Mouse (Mus musculus): Measurements from ENCODE around the gene Zc2hc1b. TPM values are rescaled to one million over a fixed set of nuclear protein-coding genes. Genes with fewer than 3 reads are reported as not detected.

Zc2hc1b gene
- polyA plus RNA-seq, 1 experiment = not detected

DNA sequence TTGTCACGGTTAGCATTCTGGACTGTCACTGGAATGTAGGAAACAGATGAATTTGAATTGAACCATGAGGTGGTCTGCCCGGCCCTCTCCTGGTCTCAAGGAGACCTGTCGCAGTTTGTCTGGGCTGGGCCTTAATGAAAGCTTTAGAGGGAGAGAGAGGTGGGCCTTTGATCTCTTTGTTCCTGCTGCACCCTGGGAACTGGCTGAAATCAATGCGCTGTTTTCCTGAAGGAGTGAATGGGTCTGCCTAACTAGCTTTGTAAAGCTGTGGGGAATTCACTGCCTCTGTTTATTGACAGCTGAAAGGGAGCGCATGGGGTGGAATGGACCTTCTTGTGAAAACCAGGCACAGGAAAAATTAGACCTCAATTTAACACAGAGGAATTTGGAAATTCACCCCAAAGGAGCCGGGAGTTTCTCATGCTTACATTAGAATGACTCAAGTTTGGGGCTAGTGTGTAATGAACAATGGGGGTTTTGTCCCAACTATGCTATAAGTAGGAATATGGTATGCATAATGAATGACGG is 69.7 kb downstream of the Zc2hc1b start:
- Histone ChIP-seq H3K4me1 (ENCODE audit: control insufficient read depth, insufficient read depth, low read length) (no peaks in the 10 kb centered on the region), H3K4me3 (ENCODE audit: insufficient read depth, low read length) (no peak overlapping the region), H3K27ac (ENCODE audit: insufficient read depth, low read length) (no peak overlapping the region)
- TF ChIP-seq POLR2A (IDR thresholded peaks at IDR 0.05; ENCODE audit: extremely low read depth, insufficient read depth, low read length) = no peak
- TF ChIP-seq CTCF (IDR thresholded peaks at IDR 0.05; ENCODE audit: extremely low read depth, insufficient read depth, low read length) = no peak

DNA sequence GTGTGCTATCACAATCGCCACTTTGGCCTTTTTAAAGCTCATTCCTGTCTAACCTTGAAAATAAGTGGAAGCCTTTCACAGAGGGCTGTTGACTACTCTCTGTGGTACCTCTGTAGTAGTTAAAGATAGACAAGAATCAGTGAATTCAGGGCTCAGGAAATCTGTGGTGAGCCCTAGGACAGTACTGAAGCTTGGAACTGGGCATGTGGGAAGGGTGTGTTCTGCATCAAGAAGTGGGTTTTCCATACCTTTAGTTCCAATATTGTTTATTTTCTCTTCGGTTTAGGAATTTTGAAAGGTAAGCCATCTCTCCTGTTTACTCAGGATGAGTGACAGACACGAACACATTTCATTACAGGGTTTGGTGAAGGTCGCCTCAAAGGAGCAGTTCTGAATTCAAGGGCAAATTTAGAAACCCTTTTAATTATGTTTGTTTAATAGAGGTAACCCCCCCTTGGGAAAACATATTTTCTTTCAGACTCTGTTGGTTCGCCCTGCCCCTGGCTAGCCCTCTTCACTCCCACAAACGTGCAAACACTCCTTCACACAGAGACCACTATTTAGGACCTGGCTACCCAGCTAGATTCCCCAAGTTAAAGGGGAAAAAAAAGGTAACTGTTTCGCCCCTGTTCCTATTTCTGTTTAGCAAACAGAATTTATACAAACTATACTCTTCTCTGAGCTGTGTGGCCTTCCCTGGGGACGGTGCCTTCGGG is 70.8 kb downstream of the Zc2hc1b start:
- H3K4me3 ChIP-seq (ENCODE audit: insufficient read depth, low read length) = no peak overlapping the region
- no peaks in the 10 kb centered on the region for H3K4me1 ChIP-seq (ENCODE audit: control insufficient read depth, insufficient read depth, low read length)
- H3K27ac ChIP-seq (ENCODE audit: insufficient read depth, low read length) = no peak overlapping the region
- no peak for TF ChIP-seq POLR2A (IDR thresholded peaks at IDR 0.05; ENCODE audit: extremely low read depth, insufficient read depth, low read length)
- TF ChIP-seq CTCF (IDR thresholded peaks at IDR 0.05; ENCODE audit: extremely low read depth, insufficient read depth, low read length) = no peak

DNA sequence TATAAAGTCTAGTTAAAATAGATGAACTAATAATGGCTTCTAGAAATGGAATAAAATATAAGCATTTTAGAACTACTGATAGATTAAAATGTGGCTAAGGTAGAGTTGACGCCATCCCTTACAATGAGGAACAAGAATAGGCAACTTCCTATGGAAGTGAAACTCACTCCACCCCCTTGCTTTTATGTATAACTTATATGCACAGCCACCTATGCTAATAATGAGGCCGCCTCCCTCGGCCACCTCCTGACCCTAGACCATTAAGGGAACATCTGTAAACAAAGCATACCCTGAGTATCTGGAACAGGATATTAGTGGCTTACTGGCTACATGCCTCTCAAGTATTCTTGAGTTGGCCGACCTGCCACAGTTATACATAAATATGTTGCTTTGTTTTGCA is 74.0 kb downstream of the Zc2hc1b start:
- H3K4me3 ChIP-seq (ENCODE audit: insufficient read depth, low read length) = no peak overlapping the region
- no peak overlapping the region for H3K27ac ChIP-seq (ENCODE audit: insufficient read depth, low read length)
- H3K4me1 ChIP-seq (ENCODE audit: control insufficient read depth, insufficient read depth, low read length) = no peaks in the 10 kb centered on the region
- TF ChIP-seq POLR2A (IDR thresholded peaks at IDR 0.05; ENCODE audit: extremely low read depth, insufficient read depth, low read length) (no peak), CTCF (IDR thresholded peaks at IDR 0.05; ENCODE audit: extremely low read depth, insufficient read depth, low read length) (no peak)

DNA sequence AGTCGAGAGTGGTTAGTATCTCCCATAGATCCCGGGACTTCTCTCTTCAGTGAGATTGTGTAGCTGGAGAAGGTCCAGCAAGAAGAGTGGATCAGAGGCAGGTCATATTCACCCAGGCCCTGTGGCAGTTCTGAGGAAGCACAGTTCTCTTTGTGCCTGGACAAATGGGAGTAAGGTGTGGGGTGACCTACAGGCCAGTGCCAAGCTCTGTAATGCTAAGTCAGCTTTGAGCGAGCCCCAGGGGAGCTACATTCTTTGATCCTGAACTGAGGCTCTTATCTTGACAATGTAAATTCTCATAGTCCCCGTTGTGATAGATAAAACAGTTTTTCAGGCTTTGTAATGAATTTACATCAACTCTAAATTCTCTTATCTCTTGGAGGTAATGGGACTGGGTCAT is 75.5 kb downstream of the Zc2hc1b start:
- Histone ChIP-seq H3K4me1 (ENCODE audit: control insufficient read depth, insufficient read depth, low read length) (no peaks in the 10 kb centered on the region), H3K4me3 (ENCODE audit: insufficient read depth, low read length) (no peak overlapping the region), H3K27ac (ENCODE audit: insufficient read depth, low read length) (no peak overlapping the region)
- no peak for TF ChIP-seq POLR2A (IDR thresholded peaks at IDR 0.05; ENCODE audit: extremely low read depth, insufficient read depth, low read length)
- TF ChIP-seq CTCF (IDR thresholded peaks at IDR 0.05; ENCODE audit: extremely low read depth, insufficient read depth, low read length) = no peak

DNA sequence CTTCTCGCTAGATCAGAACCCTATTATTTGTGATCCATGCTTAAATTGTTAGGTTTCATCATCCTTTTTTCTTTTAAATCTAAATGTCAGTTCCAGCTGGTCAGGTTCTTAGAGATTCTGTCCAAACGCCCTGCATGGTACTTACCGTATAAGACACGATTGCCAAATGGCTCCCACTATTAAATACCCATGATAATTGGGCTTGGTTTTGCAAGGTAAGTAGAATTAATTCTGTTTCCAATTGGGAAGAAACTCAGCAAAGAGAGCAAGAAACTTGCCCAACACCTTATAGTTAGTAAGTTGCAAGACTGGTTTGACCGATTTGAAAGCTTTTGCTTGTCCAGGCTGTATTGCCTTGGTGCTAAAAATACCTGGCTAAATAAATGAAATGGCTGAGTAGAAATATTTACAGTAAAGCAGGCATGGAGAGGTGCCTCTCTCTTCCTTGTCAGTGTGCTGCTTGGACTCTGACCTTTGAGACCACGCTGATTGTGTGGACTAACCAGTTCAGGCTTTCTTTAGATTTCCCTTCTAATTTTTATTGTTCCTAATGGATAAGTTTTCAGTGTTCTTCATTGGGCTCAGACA is 77.7 kb downstream of the Zc2hc1b start:
- no peak overlapping the region for H3K27ac ChIP-seq (ENCODE audit: insufficient read depth, low read length)
- no peaks in the 10 kb centered on the region for H3K4me1 ChIP-seq (ENCODE audit: control insufficient read depth, insufficient read depth, low read length)
- no peak overlapping the region for H3K4me3 ChIP-seq (ENCODE audit: insufficient read depth, low read length)
- TF ChIP-seq CTCF (IDR thresholded peaks at IDR 0.05; ENCODE audit: extremely low read depth, insufficient read depth, low read length) (no peak), POLR2A (IDR thresholded peaks at IDR 0.05; ENCODE audit: extremely low read depth, insufficient read depth, low read length) (no peak)

Other genes starting within 250 kb of the Zc2hc1b start
- 0.15 and 0.25 TPM in 2 replicates for gene Stx11, start 213.7 kb downstream of the Zc2hc1b start, polyA plus RNA-seq (2012; rRNA removed)
- 21.7 and 23.5 TPM in 2 replicates for gene Sf3b5, start 172.7 kb downstream of the Zc2hc1b start, polyA plus RNA-seq (2012; rRNA removed)
- gene Plagl1, start 117.5 kb downstream of the Zc2hc1b start, polyA plus RNA-seq (2012; rRNA removed) = 16.0 and 18.4 TPM in 2 replicates
- gene Ltv1, start 15.1 kb upstream of the Zc2hc1b start, polyA plus RNA-seq (2012; rRNA removed) = 22.9 and 23.5 TPM in 2 replicates